Mouse (Mus musculus) layer of hippocampus, adult 18-20 months (tissue): ENCODE data around the gene Bhlhe40. TPM values are rescaled to one million over a fixed set of nuclear protein-coding genes. Genes with fewer than 3 reads are reported as not detected.

ENCODE experiments used
- DNase-seq, 2 experiments: peaks; one replicate each; pipeline ENCODE4 v3.0.0; 2022; ENCODE audit warnings: low spot score in 2 of 2
- total RNA-seq, 2 experiments: library from RNA; stranded (reverse); gene quantifications; 2 replicates each; pipeline ENCODE4 v1.2.3; 2021

The Bhlhe40 gene
- total RNA-seq, 2 experiments from 2014 or later: 119 to 123 TPM

DNA sequence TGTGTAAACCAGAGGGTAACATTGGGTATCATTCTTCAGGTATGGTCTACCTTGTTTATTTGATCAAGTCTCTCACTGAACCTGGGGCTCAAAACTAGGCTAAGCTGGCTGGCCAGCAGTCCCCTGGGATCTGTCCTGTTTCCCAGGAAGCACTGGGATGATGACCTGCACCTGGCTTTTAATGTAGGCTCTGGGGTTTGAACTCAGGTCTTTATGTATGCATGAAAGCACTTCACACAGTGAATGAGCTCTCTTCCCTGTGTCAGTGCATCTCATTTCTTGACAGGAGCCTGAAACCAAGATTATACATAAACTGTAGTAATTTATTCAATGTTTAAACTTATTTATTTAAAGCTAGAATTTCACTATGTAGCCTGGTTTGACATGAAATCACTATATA is 51.7 kb downstream of the Bhlhe40 start:
- DNase-seq: no peak

- DNase-seq: no peak
Observed at GRCm38 (mm10) chr6:108713175-108713974, 52.9 kb downstream of the Bhlhe40 start.

Other genes with a start within 250 kb of the Bhlhe40 start
- 100 to 1,000 TPM; 214 to 233 TPM for gene Arl8b, start 122.5 kb downstream of the Bhlhe40 start, total RNA-seq
- 10 to 100 TPM; 14.6 to 15.6 TPM for gene Edem1, start 168.0 kb downstream of the Bhlhe40 start, total RNA-seq